Mouse (Mus musculus) liver, embryonic 13.5 days (tissue): ENCODE results near the gene Tomt. TPM values are rescaled to one million over a fixed set of nuclear protein-coding genes. Genes with fewer than 3 reads are reported as not detected.
A peak's percentile ranks its signal among the peaks of the same experiment; 100 is the strongest.
"Not testable (repeated sequence)": the region's sequence is repeated elsewhere in the genome, so short reads cannot be mapped to it uniquely, and the experiment has no call there.

Source experiments
- ATAC-seq: fragments of 200-750 bp; cut with Nextera tagmentation; 2 replicates; pipeline ENCODE4 v1.8.0; 2017; ENCODE audit warnings: low read depth, mild to moderate bottlenecking, moderate number of reproducible peaks, moderate library complexity
- DNase-seq: peaks from one replicate; pipeline ENCODE4 v3.0.0; 2022
- H3K27ac ChIP-seq: fragments of 300-500 bp; sonication (generic); 2 replicates; pipeline ENCODE4 v1.5.1; 2015; ENCODE audit warnings: moderate library complexity, mild to moderate bottlenecking, inconsistent platforms
- H3K27me3 ChIP-seq: fragments of 300-500 bp; sonication (generic); 2 replicates; pipeline ENCODE4 v1.6.1; 2015; ENCODE audit warnings: mild to moderate bottlenecking, inconsistent platforms
- H3K36me3 ChIP-seq: fragments of 300-500 bp; sonication (generic); 2 replicates; pipeline ENCODE4 v1.6.1; 2015; ENCODE audit warnings: mild to moderate bottlenecking, inconsistent platforms
- H3K4me1 ChIP-seq: fragments of 300-500 bp; sonication (generic); replicated peaks from 2 replicates; pipeline ENCODE4 v1.6.1; 2015; ENCODE audit warnings: inconsistent platforms
- H3K4me2 ChIP-seq: fragments of 300-500 bp; sonication (generic); 2 replicates; pipeline ENCODE4 v1.6.1; 2015; ENCODE audit warnings: inconsistent platforms, mild to moderate bottlenecking, moderate library complexity
- H3K4me3 ChIP-seq: fragments of 300-500 bp; sonication (generic); replicated peaks from 2 replicates; pipeline ENCODE4 v1.5.1; 2015; ENCODE audit warnings: mild to moderate bottlenecking, inconsistent platforms
- H3K9ac ChIP-seq: fragments of 300-500 bp; sonication (generic); 2 replicates; pipeline ENCODE4 v1.6.1; 2015; ENCODE audit warnings: mild to moderate bottlenecking, inconsistent platforms
- H3K9me3 ChIP-seq: fragments of 300-500 bp; sonication (generic); replicated peaks from 2 replicates; pipeline ENCODE4 v1.6.1; 2016; ENCODE audit warnings: inconsistent platforms
- WGBS: fragments of 180-500 bp; shearing (Covaris S2); methylation state at CpG from one replicate; pipeline ENCODE4 v1.1.7; 2015; ENCODE audit not compliant: insufficient replicate concordance; 5-methylcytosine and 5-hydroxymethylcytosine counted together
- polyA plus RNA-seq: library from polyadenylated mRNA; unstranded; fragments of >200 nt; fragmentation: Nextera tagmentation; extraction: Ambion mirVana; gene quantifications from 2 replicates; pipeline ENCODE4 v1.2.1, GENCODE M21; 2015

The Tomt gene
- polyA plus RNA-seq, 1 experiment from 2014 or later = 0.21 TPM

DNA sequence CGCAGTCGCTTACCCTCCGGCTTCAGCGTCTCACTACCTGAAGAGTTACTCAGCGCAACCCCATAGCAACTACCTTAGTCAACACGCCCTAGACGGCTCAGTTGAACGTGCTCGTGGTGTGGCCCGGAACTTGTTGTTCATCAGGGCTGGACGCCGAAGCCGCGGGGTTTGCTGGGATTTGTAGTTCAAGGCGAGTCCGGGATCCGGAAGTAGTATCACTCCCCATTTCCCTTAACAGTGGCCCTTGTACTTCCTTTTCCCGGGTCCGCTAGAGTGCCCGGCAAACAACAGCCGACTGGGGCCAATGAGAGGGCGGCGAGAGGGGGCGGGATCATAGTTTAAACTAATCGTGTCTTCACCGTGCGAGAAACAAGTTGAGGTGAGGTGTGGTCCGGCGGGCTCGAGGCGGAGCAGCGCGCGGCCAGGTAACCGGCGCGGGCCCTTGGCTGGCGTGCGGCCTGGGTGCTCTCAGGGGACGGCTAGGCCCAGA lies 27.6 kb upstream of the Tomt start, which contains the start of the genes Lrrc51 and Numa1:
TSS of gene Lrrc51 (minus strand) at position 145 of the 490 bp plus-strand sequence.
TSS of gene Numa1 (plus strand) at position 361 of the 490 bp plus-strand sequence.
- H3K9me3 ChIP-seq = no peaks in the 10 kb centered on the region
- H3K27ac ChIP-seq = peak within 1 kb of the TSS; percentile 94
- peaks cover 19% of the 10 kb centered on the region; the same call in 1 of the 2 replicates for H3K36me3 ChIP-seq
- H3K4me1 ChIP-seq = peaks cover 64% of the 10 kb centered on the region
- peak; percentile 98 for ATAC-seq
- peak within 1 kb of the TSS; percentile 87 for H3K4me2 ChIP-seq
- peak; percentile 98 for DNase-seq
- peak within 1 kb of the TSS; percentile 89 for H3K4me3 ChIP-seq
- no peaks in the 10 kb centered on the region for H3K27me3 ChIP-seq
- under 1% methylated on average over 40 of the region's 40 CpGs for WGBS
- H3K9ac ChIP-seq = peak within 1 kb of the TSS; percentile 95

DNA sequence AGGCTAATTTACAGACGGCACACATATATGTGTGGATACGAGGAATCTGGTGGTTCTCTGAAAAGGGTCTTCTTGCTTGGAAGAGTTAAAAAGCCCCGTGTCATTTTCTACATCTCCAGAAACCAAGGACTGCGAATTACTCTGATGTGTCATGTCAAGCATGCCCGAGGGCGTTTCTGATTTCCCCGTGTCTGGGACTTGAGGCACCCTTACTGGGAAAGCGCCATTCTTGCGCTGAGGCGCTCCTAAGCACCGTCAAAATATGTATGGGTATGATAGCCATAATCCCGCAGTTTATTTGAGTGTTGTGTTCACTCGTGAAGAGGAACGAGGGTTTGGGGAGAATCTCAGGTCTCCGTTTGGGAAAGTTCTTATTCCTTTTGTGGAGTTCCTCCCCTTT lies 27.1 kb upstream of the Tomt start:
- peak overlapping the region; percentile 94 for H3K27ac ChIP-seq
- peaks cover 59% of the 10 kb centered on the region for H3K4me1 ChIP-seq
- peak; percentile 30; the same call in 1 of the 2 replicates for ATAC-seq
- H3K27me3 ChIP-seq = no peaks in the 10 kb centered on the region
- peaks cover 14% of the 10 kb centered on the region; the same call in 1 of the 2 replicates for H3K36me3 ChIP-seq
- peak overlapping the region; percentile 89 for H3K4me3 ChIP-seq
- peak; percentile 28 for DNase-seq
- peak overlapping the region; percentile 87 for H3K4me2 ChIP-seq
- H3K9ac ChIP-seq = peak overlapping the region; percentile 80
- no peaks in the 10 kb centered on the region for H3K9me3 ChIP-seq
- 2% methylated on average over 15 of the region's 15 CpGs for WGBS

- Histone ChIP-seq H3K27me3 (no peaks in the 10 kb centered on the region), H3K4me1 (peaks cover 52% of the 10 kb centered on the region), H3K36me3 (peaks cover 10% of the 10 kb centered on the region; the same call in 1 of the 2 replicates), H3K9me3 (no peaks in the 10 kb centered on the region), H3K9ac (peak overlapping the region; percentile 80), H3K27ac (no peak overlapping the region), H3K4me2 (peak overlapping the region; percentile 87), H3K4me3 (peak overlapping the region; percentile 89)
- ATAC-seq (no peak), DNase-seq (no peak)
- WGBS = 78% methylated on average over 1 of the region's 1 CpGs
Observed at GRCm38 (mm10) chr7:101932551-101932950, 26.4 kb upstream of the Tomt start.

GRCm38 (mm10) chr7:101928093-101928492 lies 21.9 kb upstream of the Tomt start:
- H3K9me3 ChIP-seq = no peaks in the 10 kb centered on the region
- no peaks in the 10 kb centered on the region for H3K36me3 ChIP-seq
- no peak overlapping the region for H3K4me3 ChIP-seq
- H3K4me1 ChIP-seq = peaks cover 20% of the 10 kb centered on the region
- ATAC-seq (no peak), DNase-seq (no peak)
- H3K4me2 ChIP-seq = no peak overlapping the region
- H3K9ac ChIP-seq = no peak overlapping the region
- H3K27me3 ChIP-seq = no peaks in the 10 kb centered on the region
- no peak overlapping the region; the same call in 1 of the 2 replicates for H3K27ac ChIP-seq
- WGBS = 73% methylated on average over 3 of the region's 3 CpGs

DNA sequence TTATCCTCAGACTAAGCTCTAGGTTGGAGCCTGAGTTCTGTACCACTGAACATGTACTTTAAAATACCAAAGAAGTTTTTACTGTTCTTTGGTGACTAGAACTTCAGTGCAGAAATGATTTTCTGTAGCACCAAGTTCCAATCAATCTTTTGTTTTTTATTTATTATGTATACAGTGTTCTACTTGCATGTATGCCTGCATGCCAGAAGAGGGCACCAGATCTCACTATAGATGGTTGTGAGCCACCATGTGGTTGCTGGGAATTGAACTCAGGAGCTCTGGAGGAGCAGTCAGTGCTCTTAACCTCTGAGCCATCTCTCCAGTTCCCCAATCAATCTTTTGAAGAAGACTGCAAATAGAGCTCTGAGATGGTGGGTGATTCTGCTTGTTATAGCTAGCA lies 19.7 kb upstream of the Tomt start:
- not testable (repeated sequence) for H3K4me2 ChIP-seq, H3K9me3 ChIP-seq, DNase-seq, H3K4me1 ChIP-seq, H3K9ac ChIP-seq, H3K27me3 ChIP-seq, H3K27ac ChIP-seq, H3K4me3 ChIP-seq, ATAC-seq, H3K36me3 ChIP-seq

GRCm38 (mm10) chr7:101918071-101918470 lies 11.9 kb upstream of the Tomt start:
- 22% methylated on average over 1 of the region's 1 CpGs for WGBS
- H3K4me1 ChIP-seq = no peaks in the 10 kb centered on the region
- peak; percentile 39; the same call in 1 of the 2 replicates for ATAC-seq
- peaks cover 19% of the 10 kb centered on the region for H3K36me3 ChIP-seq
- no peaks in the 10 kb centered on the region for H3K27me3 ChIP-seq
- no peak overlapping the region for H3K27ac ChIP-seq
- H3K9ac ChIP-seq = no peak overlapping the region
- no peaks in the 10 kb centered on the region for H3K9me3 ChIP-seq
- DNase-seq = peak; percentile 43
- H3K4me2 ChIP-seq = no peak overlapping the region
- H3K4me3 ChIP-seq = no peak overlapping the region

DNA sequence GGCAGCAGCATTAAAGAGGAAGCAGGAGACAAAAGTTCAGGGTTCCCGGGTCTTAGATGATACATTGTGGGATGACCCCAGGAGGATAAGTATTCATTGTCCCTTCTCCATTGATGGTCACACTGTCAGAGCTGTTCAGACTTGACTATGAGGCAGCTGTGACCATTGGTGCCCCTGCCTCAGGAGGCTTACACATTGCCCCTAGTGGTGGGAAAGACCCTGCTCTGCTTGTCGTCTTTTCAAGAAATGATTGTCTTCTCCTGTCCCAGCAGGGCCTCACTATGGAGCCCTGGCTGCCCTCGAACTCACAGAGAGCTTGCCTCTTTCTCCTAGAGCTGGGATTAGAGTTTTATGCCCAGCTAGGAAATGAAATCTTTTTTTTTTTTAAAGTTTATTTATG lies 5.8 kb upstream of the Tomt start:
- H3K27ac ChIP-seq = no peak overlapping the region
- no peak for ATAC-seq
- no peak overlapping the region for H3K4me3 ChIP-seq
- whole genome bisulfite sequencing = 65% methylated on average over 3 of the region's 3 CpGs
- H3K27me3 ChIP-seq = no peaks in the 10 kb centered on the region
- H3K4me2 ChIP-seq = no peak overlapping the region
- peaks cover 28% of the 10 kb centered on the region for H3K4me1 ChIP-seq
- H3K9me3 ChIP-seq = no peaks in the 10 kb centered on the region
- no peak overlapping the region for H3K9ac ChIP-seq
- H3K36me3 ChIP-seq = peaks cover 59% of the 10 kb centered on the region
- no peak for DNase-seq

GRCm38 (mm10) chr7:101910138-101910537 lies 4.0 kb upstream of the Tomt start:
- Histone ChIP-seq H3K27ac (no peak overlapping the region), H3K4me2 (no peak overlapping the region), H3K9ac (no peak overlapping the region), H3K4me1 (peaks cover 39% of the 10 kb centered on the region), H3K36me3 (peaks cover 59% of the 10 kb centered on the region), H3K4me3 (no peak overlapping the region), H3K9me3 (no peaks in the 10 kb centered on the region), H3K27me3 (no peaks in the 10 kb centered on the region)
- DNase-seq (no peak), ATAC-seq (no peak)
- WGBS = 79% methylated on average over 4 of the region's 4 CpGs

DNA sequence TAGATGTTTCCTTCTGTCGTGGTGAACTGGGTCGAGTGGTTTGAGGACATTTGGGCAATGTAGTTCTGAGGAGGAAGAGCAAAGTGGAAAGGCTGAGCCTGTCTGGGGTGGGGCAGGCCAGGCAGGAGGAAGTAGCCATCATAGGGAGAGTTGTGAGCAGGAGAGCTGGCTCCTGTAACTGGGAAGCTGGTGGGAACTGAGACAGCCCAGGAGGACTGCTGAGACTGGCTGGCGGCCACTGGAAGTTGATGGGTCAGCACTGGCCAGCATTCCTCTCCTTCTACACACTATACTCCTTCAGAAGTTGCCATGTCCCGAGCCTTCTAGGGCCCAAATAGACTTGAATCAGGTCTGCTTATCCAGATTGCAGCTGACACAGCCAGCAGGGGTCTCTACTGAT lies 2.2 kb upstream of the Tomt start:
- H3K27me3 ChIP-seq = no peaks in the 10 kb centered on the region
- H3K4me2 ChIP-seq = peak overlapping the region; percentile 82
- peak overlapping the region; percentile 2; the same call in 1 of the 2 replicates for H3K27ac ChIP-seq
- no peak for ATAC-seq
- peak overlapping the region; percentile 35 for H3K9ac ChIP-seq
- no peaks in the 10 kb centered on the region for H3K9me3 ChIP-seq
- WGBS = 33% methylated on average over 4 of the region's 4 CpGs
- peaks cover 42% of the 10 kb centered on the region for H3K36me3 ChIP-seq
- peaks cover 44% of the 10 kb centered on the region for H3K4me1 ChIP-seq
- H3K4me3 ChIP-seq = no peak overlapping the region
- no peak for DNase-seq

DNA sequence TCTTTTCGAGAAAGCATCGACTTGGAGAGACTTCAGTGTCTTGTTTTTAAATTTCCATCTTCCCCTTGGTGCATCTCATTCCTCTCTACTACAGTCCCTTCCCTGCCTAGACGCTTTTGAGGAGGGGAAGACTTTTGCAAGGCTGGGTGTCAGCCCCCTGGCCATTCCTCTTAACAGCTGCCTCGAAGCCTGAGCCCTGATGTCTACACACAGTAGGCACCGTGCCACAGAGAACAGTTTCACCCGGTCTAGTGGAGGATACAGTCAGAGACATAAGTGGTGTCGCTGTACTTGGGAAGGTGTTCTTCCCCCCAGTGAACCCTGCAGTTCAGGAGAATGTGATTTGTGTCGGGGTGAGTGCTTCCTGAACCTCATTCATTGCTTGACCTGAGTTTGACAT lies 537 bp upstream of the Tomt start:
- DNase-seq = no peak
- peak overlapping the region; percentile 94 for H3K27ac ChIP-seq
- 34% methylated on average over 8 of the region's 8 CpGs for WGBS
- H3K9me3 ChIP-seq = no peaks in the 10 kb centered on the region
- H3K9ac ChIP-seq = peak overlapping the region; percentile 91
- H3K36me3 ChIP-seq = peaks cover 36% of the 10 kb centered on the region
- no peak for ATAC-seq
- H3K27me3 ChIP-seq = no peaks in the 10 kb centered on the region
- peaks cover 44% of the 10 kb centered on the region for H3K4me1 ChIP-seq
- H3K4me2 ChIP-seq = peak overlapping the region; percentile 82
- peak overlapping the region; percentile 83 for H3K4me3 ChIP-seq

GRCm38 (mm10) chr7:101905561-101906286 lies 435 bp downstream of the Tomt start, which contains the start of gene Lamtor1:
Lamtor1 (plus strand) TSS chr7:101905904.
- peak; percentile 95 for ATAC-seq
- peak; percentile 99 for DNase-seq

More at GRCm38 (mm10) chr7:101905561-101906286, 435 bp downstream of the Tomt start, which contains the start of gene Lamtor1:
- H3K27ac ChIP-seq = peak within 1 kb of the TSS; percentile 94
- no peaks in the 10 kb centered on the region for H3K9me3 ChIP-seq
- peaks cover 44% of the 10 kb centered on the region for H3K4me1 ChIP-seq
- peaks cover 34% of the 10 kb centered on the region for H3K36me3 ChIP-seq
- H3K4me2 ChIP-seq = peak within 1 kb of the TSS; percentile 84
- H3K9ac ChIP-seq = peak within 1 kb of the TSS; percentile 91
- WGBS = under 1% methylated on average over 61 of the region's 61 CpGs
- peak within 1 kb of the TSS; percentile 83 for H3K4me3 ChIP-seq
- H3K27me3 ChIP-seq = no peaks in the 10 kb centered on the region
